Mouse (Mus musculus) C2C12 (cell line): ENCODE results near the gene Tctn1.

Experiments
- CEBPB ChIP-seq: IDR thresholded peaks from one replicate; pipeline ENCODE4 v1.6.1; 2011; ENCODE audit warnings: low read depth, mild to moderate bottlenecking, control low read depth, moderate library complexity
- CTCF ChIP-seq: IDR thresholded peaks from one replicate; pipeline ENCODE4 v1.5.1; 2011; ENCODE audit not compliant: control insufficient read depth, insufficient read depth, insufficient read length
- MAX ChIP-seq: IDR thresholded peaks from one replicate; pipeline ENCODE4 v1.6.1; 2011; ENCODE audit warnings: mild to moderate bottlenecking, control low read depth
- MYOG ChIP-seq: IDR thresholded peaks from one replicate; pipeline ENCODE4 v1.6.1; 2011; ENCODE audit not compliant: control insufficient read depth, insufficient read length; ENCODE audit errors: extremely low read depth

DNA sequence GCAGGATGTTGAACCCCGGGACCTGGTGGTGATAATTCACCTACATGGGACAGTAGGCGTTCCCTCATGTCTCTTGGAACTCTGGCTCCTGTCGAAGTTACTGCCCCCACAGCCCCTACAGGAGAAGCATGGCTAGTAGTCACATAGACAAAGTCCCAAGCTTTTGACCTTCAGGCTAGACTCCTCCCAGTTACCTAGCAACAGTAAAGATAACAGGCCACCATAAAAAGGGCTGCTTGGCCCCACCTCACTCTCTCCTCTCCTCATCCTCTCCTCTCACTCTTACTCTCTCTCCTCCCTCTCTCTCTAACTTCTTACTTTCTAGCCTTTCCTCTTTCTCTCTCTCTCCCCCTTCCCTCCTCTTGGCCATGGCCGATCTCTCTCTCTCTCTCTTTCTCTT, 63.4 kb downstream of the Tctn1 start:
- TF ChIP-seq CTCF (no peak), CEBPB (no peak), MYOG (no peak), MAX (no peak)
